Comparison of ENCODE assay signal across 9 mouse cellular contexts in genomic region chr15:97850441-97850840, GRCm38 (mm10). TPM values are rescaled to one million over a fixed set of nuclear protein-coding genes. Genes with fewer than 3 reads are reported as not detected.
DNase-seq lines count a peak whose midpoint lies in the region; ATAC-seq and TF ChIP-seq lines count a peak whose summit lies in the region.
"Had no signal": no experiment of that assay in that cellular context is flagged by ENCODE, and none has a peak within 500 bp of the region (broad histone marks: within the 10 kb centered on the region; RNA-seq: fewer than 3 reads in every experiment).

No protein-coding gene starts in this region.

- peak; percentile 69 for TF ChIP-seq CTCF in left cerebral cortex, adult 2 months (IDR thresholded peaks at IDR 0.05)
- 0 out of 2 replicates have a peak, but pooled peaks have one; percentile 20 for TF ChIP-seq CTCF in embryonic fibroblast, embryonic 13.5 days (IDR thresholded peaks at IDR 0.05; ENCODE audit: borderline replicate concordance, insufficient read depth, low read length)

- H3K4me1 ChIP-seq in embryonic fibroblast, embryonic 13.5 days (ENCODE audit: control insufficient read depth, insufficient read depth, low read length), result no peaks in the 10 kb centered on the region

- no peak for ATAC-seq in activated CD4-positive, CD25-positive, alpha-beta regulatory T cell, adult 4 months

- H3K27ac ChIP-seq in left cerebral cortex, adult 2 months, result no peak overlapping the region; the same call in 1 of the 2 replicates
- no peak overlapping the region for H3K27ac ChIP-seq in embryonic fibroblast, embryonic 13.5 days (ENCODE audit: insufficient read depth, low read length)

- no peak for TF ChIP-seq POLR2A in embryonic fibroblast, embryonic 13.5 days (IDR thresholded peaks at IDR 0.05; ENCODE audit: low read depth, low read length)

- intact Hi-C loops in left cerebral cortex, adult 2 months (cut with DNase I), result loop anchor here (2.0 to 10.0 kb wide), 2 partner anchors 40 to 314 kb away; partner anchors contain the start of genes Asb8 and Ccdc184

- DNase-seq in adrenal gland, postnatal 36 days, result peak; percentile 40 to 59
- DNase-seq in adrenal gland, postnatal 25 days, result no peak
- DNase-seq in left cerebral cortex, adult 2 months (ENCODE audit: extremely low spot score in 1 of 2, low spot score in 2 of 2), result no peak
- no peak for DNase-seq in left cerebral cortex, adult 8-10 months (ENCODE audit: low spot score in 2 of 2)
- peak; percentile 75 for DNase-seq in retina, embryonic 14.5 days (ENCODE audit: low spot score)
- DNase-seq in layer of hippocampus, postnatal 36 days, result no peak

- no peak overlapping the region for H3K4me3 ChIP-seq in left cerebral cortex, adult 2 months
- H3K4me3 ChIP-seq in embryonic fibroblast, embryonic 13.5 days (ENCODE audit: insufficient read depth, low read length), result no peak overlapping the region
- H3K4me3 ChIP-seq: hindbrain, embryonic 15.5 days had no signal

RNA-seq across cellular contexts. Expression of gene Hdac7, which starts 6.1 kb away (rescaled TPM):
- total RNA-seq in adrenal gland, postnatal 36 days (2021), result 10 to 100 TPM; 63.5 to 67.2 TPM
- total RNA-seq in adrenal gland, postnatal 25 days (2021), result 93.1 and 109 TPM in 2 replicates
- total RNA-seq in left cerebral cortex, adult 2 months (2021), result 10 to 100 TPM; 38.4 to 41.6 TPM
- 10 to 100 TPM; 27.7 to 34.7 (median 32.9) TPM for total RNA-seq in left cerebral cortex, adult 8-10 months (2022)
- 51.8 and 60.1 TPM in 2 replicates for polyA plus RNA-seq in embryonic fibroblast, embryonic 13.5 days (2011; ENCODE audit: insufficient read length, low read depth, missing spikeins)
- 10 to 100 TPM; 21.3 to 25.0 TPM for total RNA-seq in layer of hippocampus, postnatal 36 days (2021)
- polyA plus RNA-seq in activated CD4-positive, CD25-positive, alpha-beta regulatory T cell, adult 4 months (2017; shearing (Covaris generic)), result 10 to 100 TPM; 58.8 to 69.5 TPM

RNA-seq across cellular contexts. Expression of gene Vdr, which starts 60.0 kb away (rescaled TPM):
- total RNA-seq in adrenal gland, postnatal 36 days (2021), result 10 to 100 TPM in 1 of 2 experiments, 1 to 10 TPM in 1; 6.4 to 33.3 TPM
- total RNA-seq in adrenal gland, postnatal 25 days (2021), result 6.0 and 8.0 TPM in 2 replicates
- under 1 TPM; 0.32 to 0.79 TPM for total RNA-seq in left cerebral cortex, adult 2 months (2021)
- total RNA-seq in left cerebral cortex, adult 8-10 months (2022), result 1 to 10 TPM in 1 of 4 experiments, under 1 TPM in 3; 0.36 to 1.4 (median 0.64) TPM
- 3.4 and 4.8 TPM in 2 replicates for polyA plus RNA-seq in embryonic fibroblast, embryonic 13.5 days (2011; ENCODE audit: insufficient read length, low read depth, missing spikeins)
- under 1 TPM; 0.30 to 0.37 TPM for total RNA-seq in layer of hippocampus, postnatal 36 days (2021)
- polyA plus RNA-seq in activated CD4-positive, CD25-positive, alpha-beta regulatory T cell, adult 4 months (2017; shearing (Covaris generic)), result 1 to 10 TPM in 1 of 2 experiments, under 1 TPM in 1; 0.71 to 1.8 TPM

Comparison
In these comparisons a context has a peak if more than half of its experiments do, and no peak if none do; other contexts are left out.
1. DNase-seq: peak in adrenal gland, postnatal 36 days (2 of 2) and retina, embryonic 14.5 days (single experiment); none in adrenal gland, postnatal 25 days (single experiment), left cerebral cortex, adult 2 months (0 of 2), left cerebral cortex, adult 8-10 months (0 of 2) and layer of hippocampus, postnatal 36 days (0 of 2).